Mouse (Mus musculus) urinary bladder, postnatal 14 days (tissue): ENCODE results near the gene 4930524J08Rik.
A peak's percentile ranks its signal among the peaks of the same experiment; 100 is the strongest.

ENCODE experiments used
- DNase-seq: peaks from one replicate; pipeline ENCODE4 v3.0.0; 2021; ENCODE audit warnings: low spot score

Gene 4930524J08Rik

GRCm38 (mm10) chr5:100005431-100005830 is 26.6 kb downstream of the 4930524J08Rik start:
- peak; percentile 37 for DNase-seq

GRCm38 (mm10) chr5:100005896-100006295 is 27.0 kb downstream of the 4930524J08Rik start:
- no peak for DNase-seq

GRCm38 (mm10) chr5:100006324-100007039 is 27.6 kb downstream of the 4930524J08Rik start:
- DNase-seq: peak; percentile 12

GRCm38 (mm10) chr5:100007040-100007375 is 28.1 kb downstream of the 4930524J08Rik start:
- DNase-seq: no peak

GRCm38 (mm10) chr5:100008485-100008884 is 29.6 kb downstream of the 4930524J08Rik start:
- no peak for DNase-seq

GRCm38 (mm10) chr5:100012599-100012998 is 33.7 kb downstream of the 4930524J08Rik start:
- no peak for DNase-seq

- no peak for DNase-seq
Measured at GRCm38 (mm10) chr5:100020089-100020488, 41.2 kb downstream of the 4930524J08Rik start.

- DNase-seq: no peak
Measured at GRCm38 (mm10) chr5:100024403-100024802, 45.5 kb downstream of the 4930524J08Rik start.

- no peak for DNase-seq
Measured at GRCm38 (mm10) chr5:100024868-100025267, 46.0 kb downstream of the 4930524J08Rik start.
